Mouse (Mus musculus) cortical plate, adult 2 months (tissue): ENCODE results near the gene Scn1b. TPM values are rescaled to one million over a fixed set of nuclear protein-coding genes. Genes with fewer than 3 reads are reported as not detected.

Experiments used
- H3K27ac ChIP-seq: fragments of 200-500 bp; 2 replicates; pipeline ENCODE4 v1.5.1; 2012; ENCODE audit warnings: low read length, control low read depth, inconsistent platforms; ENCODE audit not compliant: insufficient read depth
- H3K4me1 ChIP-seq: fragments of 200-500 bp; 2 replicates; pipeline ENCODE4 v1.6.1; 2011; ENCODE audit warnings: low read length; ENCODE audit not compliant: control insufficient read depth, insufficient read depth
- H3K4me3 ChIP-seq: fragments of 200-500 bp; 2 replicates; pipeline ENCODE4 v1.5.1; 2011; ENCODE audit warnings: mild to moderate bottlenecking, low read length, control low read depth; ENCODE audit not compliant: insufficient read depth
- CTCF ChIP-seq: fragments of 200-500 bp; IDR thresholded peaks from 2 replicates; pipeline ENCODE4 v1.5.1; 2011; ENCODE audit warnings: mild to moderate bottlenecking, control low read depth, low read length; ENCODE audit not compliant: insufficient read depth; ENCODE audit errors: extremely low read depth
- POLR2A ChIP-seq: fragments of 200-500 bp; IDR thresholded peaks from 2 replicates; pipeline ENCODE4 v1.6.1; 2011; ENCODE audit warnings: mild to moderate bottlenecking, low read length, control low read depth; ENCODE audit not compliant: insufficient read depth; ENCODE audit errors: extremely low read depth
- polyA plus RNA-seq: library from polyadenylated mRNA; depleted of rRNA; stranded (reverse); fragments of >200 nt; gene quantifications from 2 replicates; pipeline ENCODE4 v1.2.3, GENCODE M21; 2012; rRNA removed

Gene Scn1b
- 1,195 and 1,252 TPM in 2 replicates for polyA plus RNA-seq

DNA sequence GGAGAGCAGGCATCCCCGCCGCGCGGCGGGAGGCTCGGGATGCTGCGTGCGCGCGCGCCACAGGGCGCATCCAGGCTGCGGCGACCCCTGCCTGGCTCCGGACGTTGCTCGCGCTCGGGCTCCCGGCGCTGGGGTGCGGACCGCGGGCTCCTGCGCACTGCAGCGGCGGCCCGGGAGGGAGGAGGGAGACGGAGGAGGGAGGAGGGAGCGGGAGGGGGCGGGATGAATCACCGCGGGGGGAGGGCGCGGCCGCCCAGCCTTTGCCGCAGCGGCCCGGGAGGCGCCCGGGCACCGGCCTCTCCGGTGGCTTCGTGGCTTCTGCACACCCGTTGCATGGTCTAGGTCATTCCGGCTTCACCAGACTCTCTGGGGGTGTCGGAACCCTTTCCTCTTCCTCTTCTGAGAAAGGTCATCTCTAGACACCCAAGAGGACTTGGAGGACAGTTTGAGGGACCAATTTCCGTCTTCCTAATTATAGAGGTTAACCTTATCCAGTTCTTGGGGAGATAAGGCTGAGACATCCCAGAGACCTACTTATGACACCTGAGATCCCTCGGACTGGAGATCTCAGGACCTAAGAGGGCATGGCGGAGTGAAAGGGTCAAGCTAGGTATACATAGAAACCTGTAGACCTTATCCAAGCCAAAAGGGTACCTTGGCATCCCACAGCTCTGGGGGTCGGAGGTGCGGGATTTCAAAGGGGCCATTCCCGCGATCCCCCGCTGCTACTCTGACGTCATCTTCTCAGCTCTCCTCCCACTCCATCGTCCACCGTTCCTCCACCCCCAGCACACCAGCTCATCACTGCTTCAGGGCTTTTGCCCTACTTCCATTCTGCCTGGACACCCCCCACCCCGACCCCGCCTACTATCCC is at the start of gene Scn1b:
Gene Scn1b (minus strand): TSS at position 153 of the 874 bp plus-strand sequence.
- H3K4me3 ChIP-seq: peak within 1 kb of the TSS; percentile 84
- TF ChIP-seq POLR2A (peak; percentile 47), CTCF (no peak)
- peak within 1 kb of the TSS; percentile 99 for H3K27ac ChIP-seq
- H3K4me1 ChIP-seq: peaks cover 3% of the 10 kb centered on the region; the same call in 1 of the 2 replicates

DNA sequence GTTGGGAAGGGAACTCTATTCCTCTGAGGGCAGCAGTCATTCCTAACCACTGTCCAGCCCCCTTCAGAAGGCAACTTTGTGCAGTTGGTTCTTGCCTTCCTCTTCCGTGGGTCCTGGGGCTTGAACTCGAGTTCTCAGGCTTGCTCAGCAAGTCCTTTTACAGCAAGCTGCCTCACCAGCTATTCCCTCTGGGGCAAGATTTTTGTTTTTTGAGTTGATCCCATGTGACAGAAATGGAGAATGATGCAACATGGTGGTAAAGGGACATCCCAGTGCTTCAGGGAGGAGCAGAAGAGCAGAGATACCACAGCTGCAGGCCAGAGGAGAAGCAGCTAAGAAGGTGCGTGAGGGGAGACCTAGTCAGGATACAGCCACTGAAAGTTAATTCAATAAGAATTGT is 48.3 kb upstream of the Scn1b start:
- Histone ChIP-seq H3K4me3 (no peak overlapping the region), H3K4me1 (no peaks in the 10 kb centered on the region)
- no peak for TF ChIP-seq CTCF
- no peak for TF ChIP-seq POLR2A

DNA sequence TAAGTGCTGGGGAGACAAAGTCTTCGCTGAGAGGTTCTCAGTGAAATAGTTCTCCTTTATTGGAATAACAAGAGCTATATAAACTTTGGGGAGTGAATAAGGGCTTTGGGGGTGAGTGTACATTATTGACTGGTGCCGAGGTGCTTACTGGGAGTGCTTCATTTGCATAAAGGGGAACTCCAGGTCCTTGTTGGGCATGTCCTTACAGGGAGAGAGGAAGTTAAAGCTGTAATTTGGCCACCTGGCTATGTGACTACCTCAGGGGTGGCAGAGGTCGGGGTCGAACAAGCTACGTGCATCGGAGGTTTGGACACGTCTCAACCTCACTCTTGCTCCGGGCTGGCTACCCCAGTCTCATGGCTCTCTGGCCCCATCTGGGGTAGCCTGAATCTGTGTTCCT is 47.7 kb upstream of the Scn1b start:
- H3K4me1 ChIP-seq: no peaks in the 10 kb centered on the region
- no peak for TF ChIP-seq CTCF
- H3K27ac ChIP-seq: no peak overlapping the region
- no peak overlapping the region for H3K4me3 ChIP-seq

More for the DNA sequence above, 48.3 kb upstream of the Scn1b start:
- H3K27ac ChIP-seq: no peak overlapping the region

DNA sequence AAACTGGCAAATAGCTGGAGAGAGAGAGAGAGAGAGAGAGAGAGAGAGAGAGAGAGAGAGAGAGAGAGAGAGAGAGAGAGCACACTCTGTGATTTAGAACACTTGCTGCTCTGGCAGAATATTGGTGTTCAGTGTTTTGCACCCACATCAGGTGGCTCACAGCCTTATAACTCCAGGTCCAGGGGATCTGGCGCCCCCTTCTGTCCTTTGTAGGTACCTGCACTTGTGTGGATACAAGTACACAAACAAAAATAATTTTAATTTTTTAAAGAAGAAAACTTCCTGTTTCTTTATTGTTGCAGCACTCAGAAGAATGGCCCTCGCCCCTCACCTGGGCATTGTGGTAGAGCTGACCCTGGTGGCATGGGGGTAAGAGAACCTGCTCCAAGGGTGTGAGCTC is 45.4 kb upstream of the Scn1b start:
- H3K4me3 ChIP-seq: no peak overlapping the region
- no peaks in the 10 kb centered on the region for H3K4me1 ChIP-seq
- TF ChIP-seq POLR2A: no peak
- peak; percentile 52 for TF ChIP-seq CTCF
- no peak overlapping the region for H3K27ac ChIP-seq

DNA sequence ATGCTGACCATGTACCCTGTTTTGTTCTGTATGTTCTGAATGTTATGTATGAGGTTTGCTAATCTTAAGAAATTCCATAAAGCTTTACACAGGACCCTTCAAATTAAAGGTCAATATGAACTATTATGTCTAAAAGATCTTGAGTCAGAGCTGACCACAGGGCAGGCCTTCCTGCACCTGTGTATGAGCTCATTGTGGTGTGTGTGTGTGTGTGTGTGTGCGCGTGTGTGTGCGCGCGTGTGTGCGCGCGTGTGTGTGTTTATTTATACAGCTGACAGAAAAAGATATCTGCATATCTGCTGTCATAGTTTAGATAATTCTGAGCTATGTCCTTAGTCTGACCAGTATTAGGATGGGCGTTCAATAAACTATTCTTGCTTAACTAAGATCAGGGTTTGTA is 43.7 kb upstream of the Scn1b start:
- TF ChIP-seq POLR2A (no peak), CTCF (no peak)
- Histone ChIP-seq H3K4me3 (no peak overlapping the region), H3K4me1 (no peaks in the 10 kb centered on the region)

DNA sequence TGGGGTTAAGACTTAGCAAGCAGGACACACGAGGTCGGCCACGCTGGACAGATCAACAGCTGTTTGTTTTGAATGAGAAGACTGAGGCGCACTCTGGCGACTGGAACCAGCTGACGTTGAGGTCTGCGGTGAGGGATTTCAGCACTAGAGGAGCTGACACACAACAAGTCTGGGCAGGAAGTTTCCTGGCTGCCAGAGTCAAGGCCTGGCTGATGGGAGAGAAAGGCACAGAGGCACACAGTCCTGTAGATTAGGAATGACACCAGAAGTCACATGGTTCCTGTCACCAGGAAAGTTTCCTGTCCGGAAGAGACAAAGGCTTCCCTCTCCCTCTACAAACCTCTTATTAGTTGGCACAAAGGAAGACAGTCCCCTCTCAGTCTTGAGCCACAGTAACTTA is 41.6 kb upstream of the Scn1b start:
- TF ChIP-seq CTCF (no peak), POLR2A (no peak)
- no peak overlapping the region for H3K27ac ChIP-seq
- no peak overlapping the region for H3K4me3 ChIP-seq
- no peaks in the 10 kb centered on the region for H3K4me1 ChIP-seq

More for the DNA sequence above, 43.7 kb upstream of the Scn1b start:
- H3K27ac ChIP-seq: no peak overlapping the region

DNA sequence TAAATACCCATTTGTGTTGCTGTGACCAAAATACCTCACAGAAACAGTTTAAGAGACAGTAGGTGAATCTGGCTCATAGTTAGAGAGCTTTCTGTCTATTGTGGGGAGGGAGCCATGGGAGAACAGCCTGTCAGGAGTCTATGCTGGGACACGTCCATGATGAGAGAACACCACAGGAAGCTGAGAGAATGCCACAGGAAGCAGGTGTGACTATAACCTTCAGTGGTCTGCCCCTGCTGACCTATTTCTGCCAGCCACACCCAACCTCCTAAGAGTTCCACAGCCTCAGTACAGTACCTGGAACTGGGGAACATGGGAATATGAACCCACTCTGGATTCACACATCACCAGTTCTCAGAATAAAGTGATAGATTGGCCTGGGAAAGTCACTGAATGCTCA is 37.9 kb upstream of the Scn1b start:
- Histone ChIP-seq H3K4me3 (no peak overlapping the region), H3K27ac (no peak overlapping the region), H3K4me1 (no peaks in the 10 kb centered on the region)
- no peak for TF ChIP-seq POLR2A

DNA sequence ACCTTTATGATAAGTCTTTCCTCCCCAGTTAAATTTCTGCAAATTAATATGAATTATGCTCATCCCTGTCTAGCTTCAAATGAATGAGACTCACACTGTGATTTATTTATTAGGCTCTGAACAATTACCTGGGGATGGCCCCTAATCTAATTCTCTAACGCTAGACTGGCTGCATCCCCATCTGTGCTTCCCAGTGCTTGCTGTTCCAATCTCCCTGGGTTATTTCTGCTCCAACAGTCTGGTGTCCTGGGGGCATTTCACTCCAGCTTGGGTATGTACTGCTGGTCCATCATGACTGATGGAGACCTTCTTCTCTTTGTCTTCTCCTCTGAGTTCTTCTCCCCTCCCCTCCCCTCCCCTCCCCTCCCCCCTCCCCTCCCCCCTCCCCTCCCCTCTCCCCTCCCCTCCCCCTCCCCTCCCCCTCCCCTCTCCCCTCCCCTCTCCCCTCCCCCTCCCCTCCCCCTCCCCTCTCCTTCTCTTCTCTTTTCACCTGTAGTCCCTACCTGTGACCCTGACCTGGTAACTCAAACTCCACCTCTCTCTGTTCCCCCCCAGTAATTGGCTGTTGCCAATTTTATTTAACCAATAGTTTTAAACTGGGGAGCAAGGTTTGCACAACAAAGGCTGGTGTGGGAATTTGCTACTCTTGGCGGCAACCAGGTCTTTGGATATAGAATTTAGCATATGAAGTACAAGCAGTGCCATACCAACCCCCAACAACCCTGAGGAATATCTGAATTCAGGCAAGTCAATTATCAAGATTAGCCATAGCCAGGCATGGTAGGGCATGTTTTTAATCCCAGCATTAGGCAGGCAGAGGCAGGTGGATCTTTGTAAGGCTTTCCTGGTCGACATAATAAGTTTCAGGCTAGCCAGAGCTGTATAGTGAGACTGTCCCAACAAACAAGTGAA is 37.1 kb upstream of the Scn1b start:
- no peak overlapping the region for H3K27ac ChIP-seq
- no peak overlapping the region for H3K4me3 ChIP-seq
- H3K4me1 ChIP-seq: no peaks in the 10 kb centered on the region
- TF ChIP-seq POLR2A (no peak), CTCF (no peak)

DNA sequence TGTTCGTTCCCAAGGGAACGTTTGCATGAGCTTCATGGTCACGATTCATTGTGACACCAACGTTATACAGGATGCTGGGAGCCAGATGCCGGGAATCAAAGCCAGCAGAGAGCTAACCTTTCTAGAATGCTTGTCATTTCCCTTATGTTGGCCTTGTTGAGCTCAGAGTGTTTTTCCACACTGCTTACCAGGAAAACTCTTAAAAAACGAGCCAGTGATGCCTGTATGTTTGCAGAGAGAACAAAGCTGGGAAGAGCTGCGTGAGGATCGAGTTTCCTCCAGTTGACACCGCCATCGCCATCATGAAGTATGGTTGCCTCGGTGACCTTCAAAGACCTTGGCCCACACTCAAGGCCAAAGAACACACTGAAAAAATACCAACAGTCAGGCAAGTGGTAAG is 35.5 kb upstream of the Scn1b start:
- no peak overlapping the region for H3K27ac ChIP-seq
- H3K4me3 ChIP-seq: no peak overlapping the region
- no peaks in the 10 kb centered on the region for H3K4me1 ChIP-seq
- TF ChIP-seq POLR2A (no peak), CTCF (no peak)

DNA sequence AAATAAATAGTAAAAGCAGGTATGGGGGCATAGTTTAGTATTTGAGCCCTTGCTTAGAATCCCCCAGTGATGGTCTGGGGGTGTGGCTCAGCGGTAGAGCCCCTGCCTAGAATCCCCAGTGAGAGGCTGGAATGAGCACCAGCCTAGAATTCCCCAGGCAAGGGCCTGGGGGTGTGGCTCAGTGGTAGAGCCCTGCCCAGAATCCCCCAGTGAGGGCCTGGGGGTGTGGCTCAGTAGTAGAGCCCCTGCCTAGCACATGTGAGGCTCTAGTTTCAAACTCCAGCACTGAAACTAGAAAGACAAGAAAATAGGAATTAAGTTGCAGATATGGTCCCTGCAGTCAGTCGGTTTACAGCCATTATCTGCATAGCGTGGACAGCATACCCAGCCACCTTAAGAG is 35.0 kb upstream of the Scn1b start:
- Histone ChIP-seq H3K4me1 (no peaks in the 10 kb centered on the region), H3K27ac (no peak overlapping the region), H3K4me3 (no peak overlapping the region)
- no peak for TF ChIP-seq CTCF
- no peak for TF ChIP-seq POLR2A
